In genomic region chr17:24617561-24618194, GRCm38 (mm10) we compare ENCODE assay signal across 12 mouse cellular contexts. TPM values are rescaled to one million over a fixed set of nuclear protein-coding genes. Genes with fewer than 3 reads are reported as not detected.
DNase-seq lines count a peak whose midpoint lies in the region; ATAC-seq and TF ChIP-seq lines count a peak whose summit lies in the region.
"Had no signal": no experiment of that assay in that cellular context is flagged by ENCODE, and none has a peak within 500 bp of the region (broad histone marks: within the 10 kb centered on the region; RNA-seq: fewer than 3 reads in every experiment).

No protein-coding gene starts in this region.

- WGBS in kidney, postnatal 0 days = 85% methylated on average over 14 of the region's 14 CpGs
- 88% methylated on average over 14 of the region's 14 CpGs for WGBS in forebrain, embryonic 13.5 days

- H3K4me1 ChIP-seq in kidney, postnatal 0 days (replicated peaks; ENCODE audit: insufficient read depth, low read length) = no peaks in the 10 kb centered on the region
- peaks cover 6 to 8% of the 10 kb centered on the region in 2 experiments; a peak in 3 of 4 replicates for H3K4me1 ChIP-seq in MEL (ENCODE audit: control insufficient read depth in 1 of 2, insufficient read depth in 2 of 2, low read length in 2 of 2)
- H3K4me1 ChIP-seq in erythroblast, embryonic 14.5 days (ENCODE audit: control insufficient read depth) = peaks cover 38% of the 10 kb centered on the region
- no peaks in the 10 kb centered on the region for H3K4me1 ChIP-seq in forebrain, embryonic 13.5 days

- no peak overlapping the region for H3K9ac ChIP-seq in kidney, postnatal 0 days (ENCODE audit: low read depth, low read length)
- peak overlapping the region; percentile 17; the same call in 1 of the 2 replicates for H3K9ac ChIP-seq in MEL (ENCODE audit: control insufficient read depth, low read depth, low read length, poor library complexity, severe bottlenecking)
- H3K9ac ChIP-seq in forebrain, embryonic 13.5 days = no peak overlapping the region

- H3K36me3 ChIP-seq in kidney, postnatal 0 days (ENCODE audit: insufficient read depth, low read length) = peaks cover 77% of the 10 kb centered on the region
- peaks cover 0 to 6% of the 10 kb centered on the region in 2 experiments for H3K36me3 ChIP-seq in MEL (ENCODE audit: control insufficient read depth in 1 of 2, insufficient read depth in 2 of 2, low read length in 2 of 2)
- peaks cover 93% of the 10 kb centered on the region for H3K36me3 ChIP-seq in erythroblast, embryonic 14.5 days (ENCODE audit: control insufficient read depth)
- H3K36me3 ChIP-seq in forebrain, embryonic 13.5 days (ENCODE audit: poor library complexity, severe bottlenecking) = peaks cover 94% of the 10 kb centered on the region

- no peaks in the 10 kb centered on the region for H3K9me3 ChIP-seq in kidney, postnatal 0 days (replicated peaks; ENCODE audit: low read length)
- H3K9me3 ChIP-seq in MEL (replicated peaks; ENCODE audit: insufficient read depth, low read length) = no peaks in the 10 kb centered on the region
- no peaks in the 10 kb centered on the region for H3K9me3 ChIP-seq in erythroblast, embryonic 14.5 days (ENCODE audit: control insufficient read depth, low read length)
- no peaks in the 10 kb centered on the region for H3K9me3 ChIP-seq in forebrain, embryonic 13.5 days (replicated peaks)

- H3K4me3 ChIP-seq in kidney, postnatal 0 days (replicated peaks; ENCODE audit: low read depth, low read length) = no peak overlapping the region
- H3K4me3 ChIP-seq in MEL (ENCODE audit: control insufficient read depth in 1 of 2, insufficient read depth in 1 of 2, low read depth in 2 of 2, low read length in 2 of 2) = no peak overlapping the region
- peak overlapping the region; percentile 37 for H3K4me3 ChIP-seq in erythroblast, embryonic 14.5 days (replicated peaks)
- H3K4me3 ChIP-seq in forebrain, embryonic 13.5 days = no peak overlapping the region

- H3K27ac ChIP-seq in kidney, postnatal 0 days = no peak overlapping the region
- H3K27ac ChIP-seq in MEL (ENCODE audit: control insufficient read depth, low read depth, low read length) = peak overlapping the region; percentile 52
- H3K27ac ChIP-seq in forebrain, embryonic 13.5 days = no peak overlapping the region

- no peaks in the 10 kb centered on the region for H3K79me2 ChIP-seq in MEL (ENCODE audit: control insufficient read depth, insufficient read depth, low read length, poor library complexity)

- DNase-seq in kidney, postnatal 0 days (ENCODE audit: low spot score) = no peak
- no peak for DNase-seq in kidney, adult 8-10 months
- peak; percentile 77 for DNase-seq in MEL (ENCODE audit: low read depth, low spot score)
- no peak for DNase-seq in thymus, postnatal 14 days
- DNase-seq in gastrocnemius, postnatal 25 days = no peak
- DNase-seq: cerebellum, adult 9-11 months; lung, postnatal 14 days; thymus, adult 2 months had no signal

- TF ChIP-seq RAD21 in MEL (IDR thresholded peaks at IDR 0.05; ENCODE audit: low read depth, low read length) = no peak; the same call in 1 of the 2 replicates

- no peak for ATAC-seq in kidney, postnatal 0 days (replicated peaks; ENCODE audit: low FRiP score, low read depth)
- peak; percentile 95 for ATAC-seq in megakaryocyte progenitor cell, adult 5-6 weeks (replicated peaks; ENCODE audit: poor library complexity)
- no peak for ATAC-seq in forebrain, embryonic 13.5 days

- H3K27me3 ChIP-seq in kidney, postnatal 0 days (ENCODE audit: insufficient read depth, low read length) = no peaks in the 10 kb centered on the region
- H3K27me3 ChIP-seq in MEL (ENCODE audit: control insufficient read depth in 1 of 2, insufficient read depth in 2 of 2, low read length in 2 of 2) = no peaks in the 10 kb centered on the region
- H3K27me3 ChIP-seq in erythroblast, embryonic 14.5 days (ENCODE audit: control insufficient read depth) = no peaks in the 10 kb centered on the region
- H3K27me3 ChIP-seq in forebrain, embryonic 13.5 days = no peaks in the 10 kb centered on the region

- TF ChIP-seq POLR2A in MEL (IDR thresholded peaks at IDR 0.05; ENCODE audit: control insufficient read depth in 1 of 2, insufficient read depth in 1 of 2, low read depth in 1 of 2, low read length in 2 of 2, poor library complexity in 1 of 2) = no peak

- TF ChIP-seq CTCF in kidney, postnatal 0 days (IDR thresholded peaks at IDR 0.05; ENCODE audit: low read depth) = peak; percentile 28; the same call in 1 of the 2 replicates
- TF ChIP-seq CTCF in MEL (IDR thresholded peaks at IDR 0.05 in 2 of 3, conservative IDR thresholded peaks at IDR 0.05 in 1 of 3; ENCODE audit: control insufficient read depth in 1 of 3, insufficient read depth in 1 of 3, low read depth in 2 of 3, low read length in 3 of 3, poor library complexity in 1 of 3, severe bottlenecking in 1 of 3) = peak in 2 of 3 experiments; percentile 10 to 16; a peak in 2 of 6 replicates

- no peak overlapping the region for H3K4me2 ChIP-seq in kidney, postnatal 0 days (ENCODE audit: low read length)
- no peak overlapping the region for H3K4me2 ChIP-seq in forebrain, embryonic 13.5 days

- 0 out of 4 replicates have a peak, but pooled peaks of 1 of the 2 experiments have one; percentile 12 for TF ChIP-seq EP300 in MEL (IDR thresholded peaks at IDR 0.05; ENCODE audit: low read depth in 1 of 2, low read length in 2 of 2)

TF ChIP-seq in MEL, 35 proteins besides CTCF, POLR2A, EP300 and RAD21 (continues in another document):
- TF ChIP-seq GABPA (IDR thresholded peaks at IDR 0.05; ENCODE audit: low read depth, low read length) (peak; percentile 79), RCOR1 (IDR thresholded peaks at IDR 0.05; ENCODE audit: low read depth, low read length) (no peak), MAFK (IDR thresholded peaks at IDR 0.05; ENCODE audit: borderline replicate concordance, low read depth, low read length) (peak; percentile 64; the same call in 1 of the 2 replicates), NELFE (IDR thresholded peaks at IDR 0.05; ENCODE audit: low read depth, low read length) (no peak), MYC (IDR thresholded peaks at IDR 0.05; ENCODE audit: low read depth, low read length) (no peak), TAL1 (IDR thresholded peaks at IDR 0.05; ENCODE audit: low read length) (no peak), SMC3 (IDR thresholded peaks at IDR 0.05; ENCODE audit: low read depth, low read length) (peak; percentile 18; the same call in 1 of the 2 replicates)

RNA-seq across cellular contexts. Expression of gene Tsc2, which starts 14.8 kb away (rescaled TPM):
- polyA plus RNA-seq in kidney, postnatal 0 days (2015; fragmentation: Nextera tagmentation; extraction: Ambion mirVana) = 36.4 and 42.4 TPM in 2 replicates
- 44.0 and 48.8 TPM in 2 replicates for total RNA-seq in MEL (2012; rRNA removed)
- polyA plus RNA-seq in MEL (2012; ENCODE audit: insufficient read depth in 1 of 2, insufficient read length in 2 of 2, low read depth in 1 of 2, low replicate concordance in 2 of 2, missing spikeins in 1 of 2) = 10 to 100 TPM in 1 of 2 experiments, not detected in 1; 99.2 TPM
- 4.0 and 5.2 TPM in 2 replicates for polyA plus RNA-seq in erythroblast, embryonic 14.5 days (2012)
- 64.3 and 66.9 TPM in 2 replicates for total RNA-seq in megakaryocyte progenitor cell, adult 5-6 weeks (2015)
- 52.1 and 54.1 TPM in 2 replicates for total RNA-seq in megakaryocyte progenitor cell, adult 5-6 weeks (2017)
- total RNA-seq in gastrocnemius, postnatal 25 days (2021) = 10 to 100 TPM; 65.8 to 67.8 TPM
- polyA plus RNA-seq in forebrain, embryonic 13.5 days (2015; fragmentation: Nextera tagmentation; extraction: Ambion mirVana) = 60.5 and 75.1 TPM in 2 replicates

RNA-seq across cellular contexts. Expression of gene Nthl1, which starts 14.8 kb away (rescaled TPM):
- polyA plus RNA-seq in kidney, postnatal 0 days (2015; fragmentation: Nextera tagmentation; extraction: Ambion mirVana) = 13.4 and 14.9 TPM in 2 replicates
- total RNA-seq in MEL (2012; rRNA removed) = 26.1 and 31.4 TPM in 2 replicates
- polyA plus RNA-seq in MEL (2012; ENCODE audit: insufficient read depth in 1 of 2, insufficient read length in 2 of 2, low read depth in 1 of 2, low replicate concordance in 2 of 2, missing spikeins in 1 of 2) = 100 to 1,000 TPM in 1 of 2 experiments, 10 to 100 TPM in 1; 32.0 to 262 TPM
- 0.04 and 0.23 TPM in 2 replicates for polyA plus RNA-seq in erythroblast, embryonic 14.5 days (2012)
- total RNA-seq in megakaryocyte progenitor cell, adult 5-6 weeks (2015) = 5.7 and 6.7 TPM in 2 replicates
- total RNA-seq in megakaryocyte progenitor cell, adult 5-6 weeks (2017) = 12.0 and 13.6 TPM in 2 replicates
- total RNA-seq in gastrocnemius, postnatal 25 days (2021) = 1 to 10 TPM; 2.6 to 4.2 TPM
- polyA plus RNA-seq in forebrain, embryonic 13.5 days (2015; fragmentation: Nextera tagmentation; extraction: Ambion mirVana) = 13.8 and 15.3 TPM in 2 replicates

RNA-seq across cellular contexts. Expression of gene Slc9a3r2, which starts 32.4 kb away (rescaled TPM):
- 141 and 145 TPM in 2 replicates for polyA plus RNA-seq in kidney, postnatal 0 days (2015; fragmentation: Nextera tagmentation; extraction: Ambion mirVana)
- 0.75 and 0.96 TPM in 2 replicates for total RNA-seq in MEL (2012; rRNA removed)
- 1 to 10 TPM in 1 of 2 experiments, not detected in 1; 3.5 TPM for polyA plus RNA-seq in MEL (2012; ENCODE audit: insufficient read depth in 1 of 2, insufficient read length in 2 of 2, low read depth in 1 of 2, low replicate concordance in 2 of 2, missing spikeins in 1 of 2)
- 0.04 and 0.18 TPM in 2 replicates for polyA plus RNA-seq in erythroblast, embryonic 14.5 days (2012)
- total RNA-seq in megakaryocyte progenitor cell, adult 5-6 weeks (2015) = 1.2 and 2.6 TPM in 2 replicates
- 1.4 and 1.6 TPM in 2 replicates for total RNA-seq in megakaryocyte progenitor cell, adult 5-6 weeks (2017)
- total RNA-seq in gastrocnemius, postnatal 25 days (2021) = 10 to 100 TPM; 36.6 to 41.8 TPM
- 15.0 and 16.0 TPM in 2 replicates for polyA plus RNA-seq in forebrain, embryonic 13.5 days (2015; fragmentation: Nextera tagmentation; extraction: Ambion mirVana)

RNA-seq across cellular contexts. Expression of gene Npw, which starts 40.6 kb away (rescaled TPM):
- 0.32 and 0.38 TPM in 2 replicates for polyA plus RNA-seq in kidney, postnatal 0 days (2015; fragmentation: Nextera tagmentation; extraction: Ambion mirVana)
- not detected in 2 replicates for total RNA-seq in MEL (2012; rRNA removed)
- not detected for polyA plus RNA-seq in MEL (2012; ENCODE audit: insufficient read depth in 1 of 2, insufficient read length in 2 of 2, low read depth in 1 of 2, low replicate concordance in 2 of 2, missing spikeins in 1 of 2)
- not detected in 2 replicates for polyA plus RNA-seq in erythroblast, embryonic 14.5 days (2012)
- not detected in 2 replicates for total RNA-seq in megakaryocyte progenitor cell, adult 5-6 weeks (2015)
- not detected in 2 replicates for total RNA-seq in megakaryocyte progenitor cell, adult 5-6 weeks (2017)
- not detected for total RNA-seq in gastrocnemius, postnatal 25 days (2021)
- not detected in 2 replicates for polyA plus RNA-seq in forebrain, embryonic 13.5 days (2015; fragmentation: Nextera tagmentation; extraction: Ambion mirVana)
- polyA plus RNA-seq: hindbrain, embryonic 11.5 days had no signal

RNA-seq across cellular contexts. Expression of gene Zfp598, which starts 51.8 kb away (rescaled TPM):
- 17.5 and 18.1 TPM in 2 replicates for polyA plus RNA-seq in kidney, postnatal 0 days (2015; fragmentation: Nextera tagmentation; extraction: Ambion mirVana)
- total RNA-seq in MEL (2012; rRNA removed) = 21.9 and 22.2 TPM in 2 replicates
- polyA plus RNA-seq in MEL (2012; ENCODE audit: insufficient read depth in 1 of 2, insufficient read length in 2 of 2, low read depth in 1 of 2, low replicate concordance in 2 of 2, missing spikeins in 1 of 2) = 10 to 100 TPM; 59.0 to 80.4 TPM
- 7.3 and 7.6 TPM in 2 replicates for polyA plus RNA-seq in erythroblast, embryonic 14.5 days (2012)
- total RNA-seq in megakaryocyte progenitor cell, adult 5-6 weeks (2015) = 25.0 and 29.1 TPM in 2 replicates
- 21.3 and 22.6 TPM in 2 replicates for total RNA-seq in megakaryocyte progenitor cell, adult 5-6 weeks (2017)
- 10 to 100 TPM; 17.7 to 20.2 TPM for total RNA-seq in gastrocnemius, postnatal 25 days (2021)
- polyA plus RNA-seq in forebrain, embryonic 13.5 days (2015; fragmentation: Nextera tagmentation; extraction: Ambion mirVana) = 14.9 and 16.2 TPM in 2 replicates

Comparison
In these comparisons a context has a peak if more than half of its experiments do, and no peak if none do; other contexts are left out.
1. RNA of gene Nthl1, which starts 14.8 kb away (polyA plus RNA-seq): 32.0 to 262 TPM in MEL, 13.4 to 14.9 TPM in kidney, postnatal 0 days and 13.8 to 15.3 TPM in forebrain, embryonic 13.5 days; 0.04 to 0.23 TPM in erythroblast, embryonic 14.5 days; every median in the first group is over 10 times any median in the second.